Mouse (Mus musculus) left cerebral cortex, postnatal 36 days (tissue): ENCODE data around the gene Gm17482. TPM values are rescaled to one million over a fixed set of nuclear protein-coding genes. Genes with fewer than 3 reads are reported as not detected.

Experiments used
- DNase-seq, 2 experiments: peaks; one replicate each; pipeline ENCODE4 v3.0.0; 2021 to 2022; ENCODE audit warnings: low spot score in 2 of 2, mixed read lengths in 1 of 2
- intact Hi-C: fragments of 180-260 bp; cut with DNase I; formaldehyde crosslinking; loops from one replicate; pipeline ENCODE4 v1.15.1; 2025
- total RNA-seq, 2 experiments: library from RNA; stranded (reverse); gene quantifications; 2 replicates each; pipeline ENCODE4 v1.2.3; 2021

Gene Gm17482
- total RNA-seq, 2 experiments from 2014 or later = not detected

- no peak for DNase-seq
- intact Hi-C loops = no loop called here
Observed at GRCm38 (mm10) chr6:115284153-115284552, 57.0 kb downstream of the Gm17482 start.

GRCm38 (mm10) chr6:115286441-115286840 is 59.3 kb downstream of the Gm17482 start:
- peak; percentile 57 to 60 for DNase-seq
- intact Hi-C loops = no loop called here

GRCm38 (mm10) chr6:115288223-115288622 is 61.1 kb downstream of the Gm17482 start:
- no peak for DNase-seq
- intact Hi-C loops = no loop called here

GRCm38 (mm10) chr6:115290561-115290960 is 63.4 kb downstream of the Gm17482 start:
- intact Hi-C loops = loop anchor here (5.0 kb wide), 1 partner anchor 72 kb away; the partner anchor contains the start of gene Pparg
- DNase-seq = no peak

GRCm38 (mm10) chr6:115291068-115291467 is 63.9 kb downstream of the Gm17482 start:
- no peak for DNase-seq
- intact Hi-C loops = loop anchor here (5.0 kb wide), 1 partner anchor 71 kb away; the partner anchor contains the start of gene Pparg

GRCm38 (mm10) chr6:115291823-115292222 is 64.7 kb downstream of the Gm17482 start:
- intact Hi-C loops = loop anchor here (5.0 kb wide), 1 partner anchor 70 kb away; the partner anchor contains the start of gene Pparg

GRCm38 (mm10) chr6:115292621-115293020 is 65.5 kb downstream of the Gm17482 start:
- intact Hi-C loops = loop anchor here (5.0 kb wide), 1 partner anchor 70 kb away; the partner anchor contains the start of gene Pparg
- peak; percentile 56 for DNase-seq

More at GRCm38 (mm10) chr6:115291823-115292222, 64.7 kb downstream of the Gm17482 start:
- DNase-seq = peak in 1 of 2 experiments; percentile 56

- intact Hi-C loops = loop anchor here (2.0 to 5.0 kb wide), 2 partner anchors 17 to 68 kb away; partner anchors contain the start of gene Pparg
- DNase-seq = no peak
Observed at GRCm38 (mm10) chr6:115293877-115294276, 66.7 kb downstream of the Gm17482 start.

- intact Hi-C loops = no loop called here
- DNase-seq = no peak
Observed at GRCm38 (mm10) chr6:115307134-115307533, 80.0 kb downstream of the Gm17482 start.

Other genes starting within 250 kb of the Gm17482 start
- 10 to 100 TPM; 19.0 to 19.7 TPM for gene Tamm41, start 189.5 kb upstream of the Gm17482 start, total RNA-seq
- 100 to 1,000 TPM; 444 to 455 TPM for gene Syn2, start 92.4 kb upstream of the Gm17482 start, total RNA-seq
- 10 to 100 TPM; 17.2 to 18.5 TPM for gene Timp4, start 24.9 kb downstream of the Gm17482 start, total RNA-seq
- 1 to 10 TPM; 6.6 to 8.7 TPM for gene Pparg, start 133.6 kb downstream of the Gm17482 start, total RNA-seq